Mouse (Mus musculus) intestine, embryonic 15.5 days (tissue): ENCODE measurements around the gene Prok2. TPM values are rescaled to one million over a fixed set of nuclear protein-coding genes. Genes with fewer than 3 reads are reported as not detected.

Experiments
- ATAC-seq: fragments of 200-750 bp; cut with Nextera tagmentation; 2 replicates; pipeline ENCODE4 v1.8.0; 2017; ENCODE audit warnings: moderate TSS enrichment, moderate library complexity
- H3K27ac ChIP-seq: fragments of 300-500 bp; sonication (generic); 2 replicates; pipeline ENCODE4 v1.5.1; 2015; ENCODE audit warnings: mild to moderate bottlenecking, inconsistent platforms
- H3K27me3 ChIP-seq: fragments of 300-500 bp; sonication (generic); replicated peaks from 2 replicates; pipeline ENCODE4 v1.6.1; 2015; ENCODE audit warnings: inconsistent platforms
- H3K36me3 ChIP-seq: fragments of 300-500 bp; sonication (generic); 2 replicates; pipeline ENCODE4 v1.6.1; 2015; ENCODE audit warnings: inconsistent platforms
- H3K4me1 ChIP-seq: fragments of 300-500 bp; sonication (generic); replicated peaks from 2 replicates; pipeline ENCODE4 v1.6.1; 2015; ENCODE audit warnings: inconsistent platforms
- H3K4me2 ChIP-seq: fragments of 300-500 bp; sonication (generic); replicated peaks from 2 replicates; pipeline ENCODE4 v1.6.1; 2015; ENCODE audit warnings: mild to moderate bottlenecking, inconsistent platforms
- H3K4me3 ChIP-seq: fragments of 300-500 bp; sonication (generic); replicated peaks from 2 replicates; pipeline ENCODE4 v1.5.1; 2015; ENCODE audit warnings: inconsistent platforms
- H3K9ac ChIP-seq: fragments of 300-500 bp; sonication (generic); 2 replicates; pipeline ENCODE4 v1.6.1; 2015; ENCODE audit warnings: inconsistent platforms
- H3K9me3 ChIP-seq: fragments of 300-500 bp; sonication (generic); 2 replicates; pipeline ENCODE4 v1.6.1; 2016; ENCODE audit warnings: inconsistent platforms
- WGBS: fragments of 180-500 bp; shearing (Covaris S2); methylation state at CpG from one replicate; pipeline ENCODE4 v1.1.7; 2015; 5-methylcytosine and 5-hydroxymethylcytosine counted together
- polyA plus RNA-seq: library from polyadenylated mRNA; unstranded; fragments of >200 nt; fragmentation: Nextera tagmentation; extraction: Ambion mirVana; gene quantifications from 2 replicates; pipeline ENCODE4 v1.2.1, GENCODE M21; 2015

The Prok2 gene
- polyA plus RNA-seq, 1 experiment from 2014 or later = 0.10 TPM

DNA sequence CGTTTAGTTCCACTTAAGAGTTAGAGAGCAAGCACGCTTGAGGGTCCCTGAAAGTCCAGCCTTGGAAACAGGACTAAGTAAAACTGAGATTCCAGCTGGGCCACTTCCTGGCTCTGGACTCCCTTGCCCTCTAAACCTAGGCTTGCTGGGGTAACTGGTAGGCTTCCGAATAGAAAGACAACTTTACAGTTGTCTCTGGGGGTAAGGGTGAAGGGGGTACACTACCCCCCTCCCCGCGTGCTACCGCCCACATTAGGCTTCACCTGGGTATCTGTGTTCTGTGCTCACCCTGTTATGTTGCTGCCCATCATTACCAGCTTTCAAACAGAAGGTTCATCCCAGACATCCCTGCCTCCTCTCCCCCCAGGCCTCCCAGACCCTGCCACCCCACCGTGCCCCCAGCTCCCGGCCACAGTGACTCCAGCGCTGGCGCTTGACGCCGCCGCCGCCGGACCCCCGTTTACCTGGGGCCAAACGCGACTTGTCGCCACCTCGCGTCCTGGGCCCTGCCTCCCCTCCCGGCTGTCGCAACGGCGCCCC, 34.5 kb downstream of the Prok2 start:
- H3K9ac ChIP-seq = peak overlapping the region; percentile 70
- H3K27me3 ChIP-seq = peaks cover 63% of the 10 kb centered on the region
- peak overlapping the region; percentile 96 for H3K4me2 ChIP-seq
- peak; percentile 28 for ATAC-seq
- no peaks in the 10 kb centered on the region for H3K36me3 ChIP-seq
- H3K4me1 ChIP-seq = peaks cover 8% of the 10 kb centered on the region
- 7% methylated on average over 24 of the region's 25 CpGs for WGBS
- no peak overlapping the region for H3K27ac ChIP-seq
- H3K9me3 ChIP-seq = no peaks in the 10 kb centered on the region
- H3K4me3 ChIP-seq = peak overlapping the region; percentile 80

- Histone ChIP-seq H3K9me3 (no peaks in the 10 kb centered on the region), H3K4me2 (no peak overlapping the region), H3K27ac (no peak overlapping the region), H3K9ac (no peak overlapping the region), H3K4me1 (peaks cover 6% of the 10 kb centered on the region), H3K4me3 (no peak overlapping the region), H3K27me3 (peaks cover 35% of the 10 kb centered on the region), H3K36me3 (no peaks in the 10 kb centered on the region)
- whole genome bisulfite sequencing = 80% methylated on average over 6 of the region's 6 CpGs
- no peak for ATAC-seq
Observed at GRCm38 (mm10) chr6:99688513-99688912, 37.7 kb downstream of the Prok2 start.

DNA sequence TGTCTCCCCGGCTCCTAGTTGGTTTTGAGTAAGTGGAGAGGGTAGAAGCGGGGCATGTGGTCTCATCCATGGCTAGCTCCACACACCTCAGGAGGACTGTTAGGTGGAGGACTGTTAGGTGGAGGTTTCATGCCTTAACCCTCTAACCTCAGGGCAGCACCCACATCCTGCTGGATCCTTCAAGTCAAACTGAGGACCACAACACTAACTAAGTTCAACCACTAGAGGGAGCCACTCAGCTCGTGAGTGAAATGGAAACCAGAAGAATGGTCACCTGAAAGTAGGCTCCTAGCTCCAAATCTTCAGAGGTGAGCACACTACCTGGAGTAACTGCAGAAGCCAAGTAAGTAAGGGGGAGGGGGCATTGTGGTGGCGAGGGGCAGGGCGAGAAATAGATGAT, 41.3 kb downstream of the Prok2 start:
- H3K9ac ChIP-seq = no peak overlapping the region
- H3K9me3 ChIP-seq = no peaks in the 10 kb centered on the region
- H3K27ac ChIP-seq = no peak overlapping the region
- no peak for ATAC-seq
- H3K4me2 ChIP-seq = no peak overlapping the region
- 0 out of 2 replicates have a peak, but pooled peaks cover 2% of the 10 kb centered on the region for H3K27me3 ChIP-seq
- H3K4me3 ChIP-seq = no peak overlapping the region
- no peaks in the 10 kb centered on the region for H3K36me3 ChIP-seq
- WGBS = 55% methylated on average over 5 of the region's 5 CpGs
- H3K4me1 ChIP-seq = no peaks in the 10 kb centered on the region

GRCm38 (mm10) chr6:99683974-99684373, 42.2 kb downstream of the Prok2 start:
- WGBS = 95% methylated on average over 5 of the region's 5 CpGs
- H3K4me2 ChIP-seq = no peak overlapping the region
- no peak for ATAC-seq

DNA sequence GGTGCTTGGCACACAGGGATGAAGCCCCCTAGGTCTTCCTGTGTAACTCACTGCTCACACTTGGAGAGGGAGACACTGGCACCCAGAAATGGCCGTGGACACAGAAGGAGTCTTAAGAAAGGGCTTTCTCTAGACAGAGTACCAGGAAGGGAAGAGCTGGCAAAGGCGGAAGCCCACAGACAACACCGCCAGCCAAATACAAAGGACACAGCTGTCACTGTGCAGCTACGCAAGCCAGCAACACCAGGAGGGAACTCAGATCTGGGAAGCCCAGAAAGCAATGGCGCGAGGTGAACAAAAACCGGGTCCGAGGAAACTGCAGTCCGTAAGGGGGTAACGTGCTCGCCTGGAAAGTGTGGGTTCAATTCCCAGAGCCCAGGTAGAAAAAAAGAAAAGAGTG, 48.1 kb downstream of the Prok2 start:
- no peak overlapping the region for H3K4me3 ChIP-seq
- ATAC-seq = no peak; the same call in 1 of the 2 replicates
- H3K27me3 ChIP-seq = no peaks in the 10 kb centered on the region
- H3K9me3 ChIP-seq = no peaks in the 10 kb centered on the region
- 81% methylated on average over 11 of the region's 11 CpGs for WGBS
- H3K9ac ChIP-seq = no peak overlapping the region
- H3K36me3 ChIP-seq = no peaks in the 10 kb centered on the region
- H3K4me1 ChIP-seq = 0 out of 2 replicates have a peak, but pooled peaks cover 3% of the 10 kb centered on the region
- no peak overlapping the region for H3K27ac ChIP-seq
- H3K4me2 ChIP-seq = no peak overlapping the region

More at GRCm38 (mm10) chr6:99683974-99684373, 42.2 kb downstream of the Prok2 start:
- H3K9me3 ChIP-seq = no peaks in the 10 kb centered on the region
- no peaks in the 10 kb centered on the region for H3K36me3 ChIP-seq
- H3K4me3 ChIP-seq = no peak overlapping the region
- H3K27me3 ChIP-seq = no peaks in the 10 kb centered on the region
- H3K9ac ChIP-seq = no peak overlapping the region
- no peaks in the 10 kb centered on the region for H3K4me1 ChIP-seq
- H3K27ac ChIP-seq = no peak overlapping the region

DNA sequence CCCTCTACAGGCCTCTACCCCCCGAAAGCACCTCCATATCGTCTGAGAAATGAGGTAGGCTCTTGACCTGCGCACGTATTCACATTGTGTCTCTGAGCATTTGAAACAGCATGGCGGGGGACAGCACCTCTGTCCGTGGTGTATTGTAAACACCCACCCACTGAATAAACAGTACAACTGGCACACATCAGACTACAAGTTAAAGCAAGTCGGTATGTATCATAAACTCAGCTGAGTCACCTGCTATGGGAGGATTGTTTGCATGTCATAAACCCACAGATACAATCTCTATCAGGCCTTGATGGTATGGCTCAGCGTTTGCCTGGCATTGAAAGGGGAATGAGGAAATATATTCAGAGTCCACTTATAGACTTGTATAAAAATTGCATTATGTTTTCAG, 48.9 kb downstream of the Prok2 start:
- Histone ChIP-seq H3K4me3 (no peak overlapping the region), H3K4me2 (no peak overlapping the region), H3K9ac (no peak overlapping the region), H3K27ac (no peak overlapping the region), H3K27me3 (no peaks in the 10 kb centered on the region), H3K36me3 (no peaks in the 10 kb centered on the region), H3K4me1 (0 out of 2 replicates have a peak, but pooled peaks cover 3% of the 10 kb centered on the region), H3K9me3 (no peaks in the 10 kb centered on the region)
- ATAC-seq = peak; percentile 92
- WGBS = 59% methylated on average over 8 of the region's 8 CpGs

- no peak overlapping the region for H3K27ac ChIP-seq
- H3K4me2 ChIP-seq = no peak overlapping the region
- no peak overlapping the region for H3K9ac ChIP-seq
- H3K27me3 ChIP-seq = no peaks in the 10 kb centered on the region
- no peaks in the 10 kb centered on the region for H3K36me3 ChIP-seq
- 0 out of 2 replicates have a peak, but pooled peaks cover 3% of the 10 kb centered on the region for H3K4me1 ChIP-seq
- no peak overlapping the region for H3K4me3 ChIP-seq
- 83% methylated on average over 4 of the region's 4 CpGs for WGBS
- no peaks in the 10 kb centered on the region for H3K9me3 ChIP-seq
- ATAC-seq = no peak
Observed at GRCm38 (mm10) chr6:99674482-99674881, 51.7 kb downstream of the Prok2 start.

GRCm38 (mm10) chr6:99671768-99672167, 54.4 kb downstream of the Prok2 start:
- Histone ChIP-seq H3K27ac (no peak overlapping the region), H3K4me2 (no peak overlapping the region), H3K4me1 (peaks cover 9% of the 10 kb centered on the region; the same call in 1 of the 2 replicates), H3K27me3 (no peaks in the 10 kb centered on the region), H3K36me3 (no peaks in the 10 kb centered on the region), H3K4me3 (no peak overlapping the region), H3K9me3 (no peaks in the 10 kb centered on the region), H3K9ac (no peak overlapping the region)
- WGBS = 64% methylated on average over 3 of the region's 3 CpGs
- ATAC-seq = no peak

DNA sequence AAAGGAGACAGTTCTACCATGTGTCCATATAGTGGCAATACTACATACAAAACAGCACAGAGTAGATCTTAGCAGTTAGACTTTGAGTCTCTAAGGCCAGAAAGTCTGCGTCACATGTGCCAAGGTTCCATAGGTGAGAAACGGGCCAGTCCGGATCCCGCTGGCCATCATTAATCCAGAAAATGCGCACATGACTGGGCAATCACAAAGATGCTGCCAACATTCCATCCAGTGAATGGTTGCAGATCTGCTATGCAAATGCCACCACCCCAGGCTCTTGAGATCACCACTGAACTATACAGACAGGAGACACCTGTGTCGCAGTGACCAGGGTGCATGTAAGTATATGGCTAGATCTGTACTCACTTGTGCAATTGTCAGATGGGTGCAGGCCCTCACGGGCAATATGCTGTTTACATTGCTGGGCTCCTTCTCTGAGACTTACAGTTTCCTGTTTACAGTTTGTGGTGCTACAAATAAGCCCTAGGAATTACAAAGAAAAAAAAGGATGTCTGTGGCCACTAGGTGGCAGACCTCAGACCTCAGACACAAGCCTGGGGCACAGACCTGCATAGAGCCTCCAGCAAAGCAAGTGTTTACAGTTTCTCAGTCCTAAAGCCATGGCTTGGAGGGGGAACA, 55.6 kb downstream of the Prok2 start:
- Histone ChIP-seq H3K4me2 (no peak overlapping the region), H3K36me3 (no peaks in the 10 kb centered on the region), H3K27ac (no peak overlapping the region), H3K9ac (no peak overlapping the region), H3K27me3 (no peaks in the 10 kb centered on the region), H3K9me3 (no peaks in the 10 kb centered on the region), H3K4me1 (peaks cover 10% of the 10 kb centered on the region; the same call in 1 of the 2 replicates), H3K4me3 (no peak overlapping the region)
- ATAC-seq = peak; percentile 24; the same call in 1 of the 2 replicates
- 76% methylated on average over 7 of the region's 7 CpGs for WGBS

- Histone ChIP-seq H3K27ac (no peak overlapping the region), H3K36me3 (no peaks in the 10 kb centered on the region), H3K9ac (no peak overlapping the region), H3K27me3 (no peaks in the 10 kb centered on the region), H3K4me1 (peaks cover 10% of the 10 kb centered on the region; the same call in 1 of the 2 replicates), H3K4me2 (no peak overlapping the region), H3K4me3 (no peak overlapping the region), H3K9me3 (no peaks in the 10 kb centered on the region)
- 45% methylated on average over 5 of the region's 5 CpGs for WGBS
- no peak for ATAC-seq
Observed at GRCm38 (mm10) chr6:99669481-99670325, 56.5 kb downstream of the Prok2 start.

DNA sequence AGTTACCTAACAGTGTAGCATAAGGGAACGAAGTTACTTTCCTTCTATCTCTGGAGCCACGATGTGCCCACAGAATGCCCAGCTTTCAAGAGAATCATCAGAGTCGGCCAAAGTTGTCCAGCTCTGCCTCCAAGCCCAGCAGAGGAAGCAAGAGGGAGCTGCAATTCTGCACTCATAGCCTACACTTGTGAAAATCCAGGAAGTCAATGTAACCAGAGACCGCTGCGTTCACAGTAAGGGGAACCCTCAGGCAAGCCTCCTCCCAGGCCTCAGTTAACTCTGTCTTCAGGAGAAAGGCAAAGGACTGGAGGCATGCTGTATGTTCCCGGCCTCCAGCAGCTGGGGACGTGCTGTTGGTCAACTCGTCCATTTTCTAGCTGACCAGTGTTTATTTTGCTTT, 58.9 kb downstream of the Prok2 start:
- Histone ChIP-seq H3K36me3 (no peaks in the 10 kb centered on the region), H3K4me3 (peak overlapping the region; percentile 78), H3K9ac (no peak overlapping the region), H3K4me1 (peaks cover 10% of the 10 kb centered on the region; the same call in 1 of the 2 replicates), H3K27me3 (no peaks in the 10 kb centered on the region), H3K9me3 (no peaks in the 10 kb centered on the region), H3K27ac (peak overlapping the region; percentile 60), H3K4me2 (peak overlapping the region; percentile 96)
- ATAC-seq = no peak
- 34% methylated on average over 8 of the region's 8 CpGs for WGBS
